Mouse (Mus musculus) limb, embryonic 15.5 days (tissue): ENCODE measurements around the gene Trpc5os. TPM values are rescaled to one million over a fixed set of nuclear protein-coding genes. Genes with fewer than 3 reads are reported as not detected.

Experiments used
- ATAC-seq: fragments of 200-750 bp; cut with Nextera tagmentation; 2 replicates; pipeline ENCODE4 v1.8.0; 2017; ENCODE audit warnings: low read depth, moderate TSS enrichment; ENCODE audit not compliant: insufficient number of reproducible peaks, low FRiP score, low TSS enrichment
- H3K27ac ChIP-seq: fragments of 300-500 bp; sonication (generic); 2 replicates; pipeline ENCODE4 v1.5.1; 2015; ENCODE audit warnings: moderate library complexity, mild to moderate bottlenecking, inconsistent platforms
- H3K27me3 ChIP-seq: fragments of 300-500 bp; sonication (generic); 2 replicates; pipeline ENCODE4 v1.6.1; 2015; ENCODE audit warnings: inconsistent platforms
- H3K36me3 ChIP-seq: fragments of 300-500 bp; sonication (generic); 2 replicates; pipeline ENCODE4 v1.6.1; 2015; ENCODE audit warnings: inconsistent platforms
- H3K4me1 ChIP-seq: fragments of 300-500 bp; sonication (generic); 2 replicates; pipeline ENCODE4 v1.6.1; 2015; ENCODE audit warnings: inconsistent platforms
- H3K4me2 ChIP-seq: fragments of 300-500 bp; sonication (generic); 2 replicates; pipeline ENCODE4 v1.6.1; 2015; ENCODE audit warnings: mild to moderate bottlenecking, inconsistent platforms
- H3K4me3 ChIP-seq: fragments of 300-500 bp; sonication (generic); 2 replicates; pipeline ENCODE4 v1.5.1; 2015; ENCODE audit warnings: mild to moderate bottlenecking, inconsistent platforms
- H3K9ac ChIP-seq: fragments of 300-500 bp; sonication (generic); 2 replicates; pipeline ENCODE4 v1.6.1; 2015; ENCODE audit warnings: inconsistent platforms
- H3K9me3 ChIP-seq: fragments of 300-500 bp; sonication (generic); 2 replicates; pipeline ENCODE4 v1.6.1; 2016; ENCODE audit warnings: inconsistent platforms
- WGBS: fragments of 180-500 bp; shearing (Covaris S2); methylation state at CpG from one replicate; pipeline ENCODE4 v1.1.7; 2015; 5-methylcytosine and 5-hydroxymethylcytosine counted together
- polyA plus RNA-seq: library from polyadenylated mRNA; unstranded; fragments of >200 nt; fragmentation: Nextera tagmentation; extraction: Ambion mirVana; gene quantifications from 2 replicates; pipeline ENCODE4 v1.2.1, GENCODE M21; 2015

The Trpc5os gene
- polyA plus RNA-seq: not detected in 2 replicates

- Histone ChIP-seq H3K4me1 (no peaks in the 10 kb centered on the region), H3K4me2 (no peak within 1 kb of the TSS), H3K27me3 (no peaks in the 10 kb centered on the region), H3K9me3 (no peaks in the 10 kb centered on the region), H3K27ac (no peak within 1 kb of the TSS), H3K9ac (no peak within 1 kb of the TSS), H3K4me3 (no peak within 1 kb of the TSS), H3K36me3 (no peaks in the 10 kb centered on the region)
- no peak for ATAC-seq
- 88% methylated on average over 5 of the region's 5 CpGs for WGBS
Measured at GRCm38 (mm10) chrX:144456281-144456680, at the start of gene Trpc5os. TSS of gene Trpc5os (plus strand) at chrX:144456581.

GRCm38 (mm10) chrX:144408036-144408435 lies 48.3 kb upstream of the Trpc5os start:
- Histone ChIP-seq H3K36me3 (no peaks in the 10 kb centered on the region), H3K27me3 (0 out of 2 replicates have a peak, but pooled peaks cover under 1% of the 10 kb centered on the region), H3K9ac (no peak overlapping the region), H3K27ac (no peak overlapping the region), H3K4me1 (no peaks in the 10 kb centered on the region), H3K9me3 (no peaks in the 10 kb centered on the region), H3K4me2 (no peak overlapping the region), H3K4me3 (no peak overlapping the region)
- no peak for ATAC-seq
- WGBS: 67% methylated on average over 5 of the region's 5 CpGs

GRCm38 (mm10) chrX:144420259-144420658 lies 36.1 kb upstream of the Trpc5os start:
- 67% methylated on average over 1 of the region's 1 CpGs for WGBS
- Histone ChIP-seq H3K27ac (no peak overlapping the region), H3K9ac (no peak overlapping the region), H3K4me2 (no peak overlapping the region), H3K9me3 (no peaks in the 10 kb centered on the region), H3K4me1 (no peaks in the 10 kb centered on the region), H3K36me3 (no peaks in the 10 kb centered on the region), H3K4me3 (no peak overlapping the region), H3K27me3 (no peaks in the 10 kb centered on the region)
- no peak for ATAC-seq

- Histone ChIP-seq H3K27me3 (no peaks in the 10 kb centered on the region), H3K4me1 (no peaks in the 10 kb centered on the region), H3K36me3 (no peaks in the 10 kb centered on the region), H3K9ac (no peak overlapping the region), H3K4me2 (no peak overlapping the region), H3K9me3 (no peaks in the 10 kb centered on the region), H3K27ac (no peak overlapping the region), H3K4me3 (no peak overlapping the region)
- ATAC-seq: no peak
- 93% methylated on average over 1 of the region's 1 CpGs for WGBS
Measured at GRCm38 (mm10) chrX:144421091-144421490, 35.3 kb upstream of the Trpc5os start.

GRCm38 (mm10) chrX:144423848-144424247 lies 32.5 kb upstream of the Trpc5os start:
- 74% methylated on average over 3 of the region's 3 CpGs for WGBS

GRCm38 (mm10) chrX:144464416-144464815 lies 8.0 kb downstream of the Trpc5os start:
- Histone ChIP-seq H3K4me3 (no peak overlapping the region), H3K27ac (no peak overlapping the region), H3K36me3 (no peaks in the 10 kb centered on the region), H3K9ac (no peak overlapping the region), H3K27me3 (no peaks in the 10 kb centered on the region), H3K4me2 (no peak overlapping the region), H3K4me1 (no peaks in the 10 kb centered on the region), H3K9me3 (no peaks in the 10 kb centered on the region)
- ATAC-seq: no peak
- WGBS: 72% methylated on average over 2 of the region's 2 CpGs

More at GRCm38 (mm10) chrX:144423848-144424247, 32.5 kb upstream of the Trpc5os start:
- no peaks in the 10 kb centered on the region for H3K4me1 ChIP-seq
- no peaks in the 10 kb centered on the region for H3K27me3 ChIP-seq
- H3K4me2 ChIP-seq: no peak overlapping the region
- H3K36me3 ChIP-seq: no peaks in the 10 kb centered on the region
- H3K27ac ChIP-seq: no peak overlapping the region
- H3K9me3 ChIP-seq: no peaks in the 10 kb centered on the region
- no peak overlapping the region for H3K4me3 ChIP-seq
- no peak for ATAC-seq
- H3K9ac ChIP-seq: no peak overlapping the region

GRCm38 (mm10) chrX:144491394-144491793 lies 35.0 kb downstream of the Trpc5os start:
- H3K36me3 ChIP-seq: no peaks in the 10 kb centered on the region
- H3K9ac ChIP-seq: no peak overlapping the region
- H3K4me1 ChIP-seq: no peaks in the 10 kb centered on the region
- ATAC-seq: no peak
- H3K4me3 ChIP-seq: no peak overlapping the region
- H3K27me3 ChIP-seq: no peaks in the 10 kb centered on the region
- whole genome bisulfite sequencing: 58% methylated on average over 1 of the region's 1 CpGs
- no peak overlapping the region for H3K27ac ChIP-seq
- no peaks in the 10 kb centered on the region for H3K9me3 ChIP-seq
- no peak overlapping the region for H3K4me2 ChIP-seq

- H3K36me3 ChIP-seq: no peaks in the 10 kb centered on the region
- 88% methylated on average over 5 of the region's 5 CpGs for WGBS
- no peaks in the 10 kb centered on the region for H3K27me3 ChIP-seq
- no peak overlapping the region for H3K4me2 ChIP-seq
- H3K27ac ChIP-seq: no peak overlapping the region
- H3K4me1 ChIP-seq: no peaks in the 10 kb centered on the region
- no peak overlapping the region for H3K4me3 ChIP-seq
- ATAC-seq: no peak
- no peaks in the 10 kb centered on the region for H3K9me3 ChIP-seq
- no peak overlapping the region for H3K9ac ChIP-seq
Measured at GRCm38 (mm10) chrX:144523239-144523638, 66.9 kb downstream of the Trpc5os start.

GRCm38 (mm10) chrX:144526042-144526441 lies 69.7 kb downstream of the Trpc5os start:
- Histone ChIP-seq H3K4me2 (no peak overlapping the region), H3K36me3 (no peaks in the 10 kb centered on the region), H3K4me3 (no peak overlapping the region), H3K4me1 (no peaks in the 10 kb centered on the region), H3K27me3 (no peaks in the 10 kb centered on the region), H3K9ac (no peak overlapping the region), H3K9me3 (no peaks in the 10 kb centered on the region), H3K27ac (no peak overlapping the region)
- 80% methylated on average over 7 of the region's 7 CpGs for WGBS
- ATAC-seq: no peak

Other genes with a start within 250 kb of the Trpc5os start
- 16.9 and 17.2 TPM in 2 replicates for gene Alg13, start 138.8 kb upstream of the Trpc5os start, polyA plus RNA-seq
- 0.24 and 0.28 TPM in 2 replicates for gene Trpc5, start 231.6 kb downstream of the Trpc5os start, polyA plus RNA-seq
- 0.65 and 0.81 TPM in 2 replicates for gene Rtl4, start 232.3 kb downstream of the Trpc5os start, polyA plus RNA-seq